Mouse (Mus musculus) kidney, postnatal 0 days (tissue): ENCODE measurements around the gene Nfic. TPM values are rescaled to one million over a fixed set of nuclear protein-coding genes. Genes with fewer than 3 reads are reported as not detected.
A peak's percentile ranks its signal among the peaks of the same experiment; 100 is the strongest.
"Not testable (repeated sequence)": the region's sequence is repeated elsewhere in the genome, so short reads cannot be mapped to it uniquely, and the experiment has no call there.

Experiments used
- ATAC-seq: fragments of 200-750 bp; cut with Nextera tagmentation; replicated peaks from 2 replicates; pipeline ENCODE4 v1.8.0; 2017; ENCODE audit warnings: low read depth, moderate number of reproducible peaks, moderate TSS enrichment, moderate library complexity; ENCODE audit not compliant: low FRiP score
- DNase-seq: peaks from one replicate; pipeline ENCODE4 v3.0.0-alpha.2; 2016; ENCODE audit warnings: low spot score
- H3K27ac ChIP-seq: fragments of 300-500 bp; sonication (generic); 2 replicates; pipeline ENCODE4 v1.5.1; 2014; ENCODE audit warnings: mild to moderate bottlenecking
- H3K27me3 ChIP-seq: fragments of 300-500 bp; sonication (generic); 2 replicates; pipeline ENCODE4 v1.6.1; 2014; ENCODE audit warnings: low read length, mixed read lengths; ENCODE audit not compliant: insufficient read depth
- H3K36me3 ChIP-seq: fragments of 300-500 bp; sonication (generic); 2 replicates; pipeline ENCODE4 v1.6.1; 2014; ENCODE audit warnings: low read length, mixed read lengths; ENCODE audit not compliant: insufficient read depth
- H3K4me1 ChIP-seq: fragments of 300-500 bp; sonication (generic); replicated peaks from 2 replicates; pipeline ENCODE4 v1.6.1; 2014; ENCODE audit warnings: antibody characterized with exemption, low read length, mixed read lengths; ENCODE audit not compliant: insufficient read depth
- H3K4me2 ChIP-seq: fragments of 300-500 bp; sonication (generic); 2 replicates; pipeline ENCODE4 v1.6.1; 2014; ENCODE audit warnings: mild to moderate bottlenecking, low read length, moderate library complexity, mixed read lengths
- H3K4me3 ChIP-seq: fragments of 300-500 bp; sonication (generic); replicated peaks from 2 replicates; pipeline ENCODE4 v1.5.1; 2014; ENCODE audit warnings: low read depth, low read length
- H3K9ac ChIP-seq: fragments of 300-500 bp; sonication (generic); 2 replicates; pipeline ENCODE4 v1.6.1; 2014; ENCODE audit warnings: low read depth, low read length
- H3K9me3 ChIP-seq: fragments of 300-500 bp; sonication (generic); replicated peaks from 2 replicates; pipeline ENCODE4 v1.6.1; 2016; ENCODE audit warnings: low read length, inconsistent platforms, mixed read lengths
- CTCF ChIP-seq: IDR thresholded peaks from 2 replicates; pipeline ENCODE4 v1.5.1; 2016; ENCODE audit warnings: antibody characterized with exemption, low read depth, mild to moderate bottlenecking, moderate library complexity
- WGBS: fragments of 180-500 bp; shearing (Covaris S2); extraction: QIAGEN DNeasy Blood & Tissue Kit; methylation state at CpG from one replicate; pipeline ENCODE4 v1.1.7; 2014; 5-methylcytosine and 5-hydroxymethylcytosine counted together
- polyA plus RNA-seq: library from polyadenylated mRNA; unstranded; fragments of >200 nt; fragmentation: Nextera tagmentation; extraction: Ambion mirVana; gene quantifications from 2 replicates; pipeline ENCODE4 v1.2.1, GENCODE M21; 2015

The Nfic gene
- polyA plus RNA-seq, 1 experiment from 2014 or later: 62.3 TPM

GRCm38 (mm10) chr10:81450641-81451364 lies 4.6 kb downstream of the Nfic start:
- ATAC-seq: peak; percentile 23; the same call in 1 of the 2 replicates
- H3K27me3 ChIP-seq: peaks cover 42% of the 10 kb centered on the region

GRCm38 (mm10) chr10:81450140-81450539 lies 5.3 kb downstream of the Nfic start:
- no peaks in the 10 kb centered on the region for H3K9me3 ChIP-seq
- no peaks in the 10 kb centered on the region for H3K36me3 ChIP-seq
- H3K9ac ChIP-seq: no peak overlapping the region
- H3K27ac ChIP-seq: no peak overlapping the region
- H3K4me1 ChIP-seq: 0 out of 2 replicates have a peak, but pooled peaks cover 4% of the 10 kb centered on the region
- ATAC-seq (peak; percentile 56; the same call in 1 of the 2 replicates), DNase-seq (peak; percentile 86)
- peak; percentile 96 for TF ChIP-seq CTCF
- peaks cover 39% of the 10 kb centered on the region for H3K27me3 ChIP-seq
- no peak overlapping the region for H3K4me2 ChIP-seq
- H3K4me3 ChIP-seq: no peak overlapping the region
- WGBS: 2% methylated on average over 7 of the region's 7 CpGs

More at GRCm38 (mm10) chr10:81450641-81451364, 4.6 kb downstream of the Nfic start:
- Histone ChIP-seq H3K9me3 (no peaks in the 10 kb centered on the region), H3K36me3 (no peaks in the 10 kb centered on the region), H3K9ac (no peak overlapping the region), H3K27ac (no peak overlapping the region), H3K4me2 (no peak overlapping the region), H3K4me1 (0 out of 2 replicates have a peak, but pooled peaks cover 4% of the 10 kb centered on the region), H3K4me3 (no peak overlapping the region)
- TF ChIP-seq CTCF: no peak
- 52% methylated on average over 9 of the region's 9 CpGs for WGBS
- DNase-seq: no peak

- DNase-seq, H3K9ac ChIP-seq, H3K27me3 ChIP-seq, H3K9me3 ChIP-seq, H3K4me2 ChIP-seq, H3K4me3 ChIP-seq, ATAC-seq, H3K27ac ChIP-seq, H3K36me3 ChIP-seq, H3K4me1 ChIP-seq: not testable (repeated sequence)
- 40% methylated on average over 2 of the region's 2 CpGs for WGBS
- peak; percentile 31; the same call in 1 of the 2 replicates for TF ChIP-seq CTCF
Measured at GRCm38 (mm10) chr10:81445516-81445915, 9.9 kb downstream of the Nfic start.

- Histone ChIP-seq H3K4me1 (no peaks in the 10 kb centered on the region), H3K4me3 (no peak overlapping the region), H3K36me3 (no peaks in the 10 kb centered on the region), H3K27me3 (no peaks in the 10 kb centered on the region), H3K27ac (no peak overlapping the region), H3K9ac (no peak overlapping the region), H3K9me3 (no peaks in the 10 kb centered on the region), H3K4me2 (no peak overlapping the region)
- TF ChIP-seq CTCF: peak; percentile 58
- no peak for ATAC-seq
- DNase-seq: peak; percentile 49
Measured at GRCm38 (mm10) chr10:81441019-81441418, 14.4 kb downstream of the Nfic start.

GRCm38 (mm10) chr10:81435436-81435835 lies 20.0 kb downstream of the Nfic start:
- Histone ChIP-seq H3K27me3 (no peaks in the 10 kb centered on the region), H3K4me2 (no peak overlapping the region), H3K9me3 (no peaks in the 10 kb centered on the region), H3K9ac (0 out of 2 replicates have a peak overlapping the region, but pooled peaks have one; percentile 18), H3K4me1 (peaks cover 16% of the 10 kb centered on the region; the same call in 1 of the 2 replicates), H3K4me3 (no peak overlapping the region), H3K27ac (no peak overlapping the region), H3K36me3 (no peaks in the 10 kb centered on the region)
- ATAC-seq: no peak
- WGBS: 76% methylated on average over 3 of the region's 3 CpGs
- TF ChIP-seq CTCF: no peak
- DNase-seq: no peak

- no peak overlapping the region for H3K9ac ChIP-seq
- H3K27me3 ChIP-seq: no peaks in the 10 kb centered on the region
- H3K4me1 ChIP-seq: peaks cover 16% of the 10 kb centered on the region; the same call in 1 of the 2 replicates
- H3K27ac ChIP-seq: no peak overlapping the region
- DNase-seq (no peak), ATAC-seq (no peak)
- TF ChIP-seq CTCF: no peak
- no peaks in the 10 kb centered on the region for H3K9me3 ChIP-seq
- H3K4me3 ChIP-seq: no peak overlapping the region
- 58% methylated on average over 15 of the region's 15 CpGs for WGBS
- H3K4me2 ChIP-seq: no peak overlapping the region
- H3K36me3 ChIP-seq: no peaks in the 10 kb centered on the region
Measured at GRCm38 (mm10) chr10:81434361-81435263, 20.8 kb downstream of the Nfic start.
